Mouse (Mus musculus) heart, adult 18-20 months (tissue): ENCODE results near the gene Gjb3. TPM values are rescaled to one million over a fixed set of nuclear protein-coding genes. Genes with fewer than 3 reads are reported as not detected.

Source experiments
- DNase-seq, 2 experiments: peaks; one replicate each; pipeline ENCODE4 v3.0.0; 2021 to 2022; ENCODE audit warnings: mixed read lengths in 1 of 2
- long read RNA-seq, 2 experiments: library from polyadenylated mRNA; stranded (forward); transcript quantifications; one replicate each; pipeline ENCODE4 v2.0.0; 2021
- total RNA-seq, 2 experiments: library from RNA; stranded (reverse); gene quantifications; 2 replicates each; pipeline ENCODE4 v1.2.3; 2021

Gjb3 gene
- under 1 TPM; 0.15 to 0.23 TPM for total RNA-seq
- long read RNA-seq, experiment 1 = 0 reads
- long read RNA-seq, experiment 2 = 0 reads

DNA sequence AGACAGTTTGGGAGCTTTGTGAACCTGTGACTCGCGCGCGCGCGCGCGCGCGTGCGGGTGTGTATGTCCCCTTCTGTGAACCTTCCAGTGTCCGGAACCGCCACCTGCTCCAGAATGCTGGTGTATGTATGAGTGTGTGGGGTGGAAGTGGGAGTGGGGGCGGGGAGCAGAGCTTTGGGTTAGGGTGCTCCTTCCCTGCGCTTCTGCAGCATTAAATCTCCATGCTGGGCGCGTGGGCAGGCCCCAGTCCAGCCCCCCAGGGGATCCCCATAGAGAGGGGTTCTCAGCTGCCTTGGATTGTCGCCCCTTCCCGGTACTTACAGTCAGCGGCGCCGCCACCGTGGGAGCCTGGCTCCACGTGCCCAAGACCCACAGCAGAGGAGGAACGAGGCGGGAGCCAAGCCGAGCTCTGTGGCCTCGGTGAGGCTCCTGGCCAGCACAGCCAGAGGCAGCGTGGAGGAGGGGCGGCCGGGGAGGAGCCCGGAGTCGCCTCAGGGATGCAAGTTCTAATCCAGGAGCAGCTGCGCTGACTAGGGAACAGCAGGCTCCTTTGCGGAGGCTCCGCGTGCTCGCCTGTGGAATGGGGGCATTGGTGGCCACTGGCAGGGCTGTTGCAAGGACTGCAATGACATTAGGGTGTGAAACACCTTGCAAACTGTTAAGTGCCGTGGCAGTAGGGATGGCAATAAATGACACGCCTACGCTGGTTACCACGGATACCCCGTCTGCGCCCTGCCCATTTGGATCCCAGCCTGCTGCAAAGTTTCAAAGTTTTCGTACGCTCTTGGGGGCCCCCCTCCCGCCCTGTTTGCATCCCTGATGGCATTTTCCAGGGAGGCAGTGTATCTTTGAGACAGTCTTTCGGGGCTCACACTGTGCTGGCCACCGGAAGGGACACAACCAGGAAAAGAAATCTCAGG lies at the start of gene Gjb3:
Gjb3 (minus strand) TSS at position 664 of the 920 bp plus-strand sequence.
- DNase-seq = no peak

DNA sequence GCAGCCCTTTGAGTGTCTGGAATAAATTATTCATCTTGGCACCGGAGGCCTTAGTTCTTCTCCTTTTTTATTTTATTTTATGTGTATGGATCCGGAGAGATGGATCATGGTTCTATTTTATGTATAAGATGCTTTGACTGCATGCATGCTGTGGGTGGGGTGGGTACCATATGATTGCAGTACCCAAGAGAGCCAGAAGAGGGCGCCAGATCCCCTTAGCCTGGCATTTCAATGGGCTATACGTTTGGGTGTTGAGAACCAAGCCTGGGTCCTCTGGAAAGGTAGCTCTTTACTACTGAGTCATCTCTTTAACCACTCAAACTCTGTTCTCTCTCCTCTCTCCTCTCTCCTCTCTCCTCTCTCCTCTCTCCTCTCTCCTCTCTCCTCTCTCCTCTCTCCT lies 46.7 kb upstream of the Gjb3 start:
- peak in 1 of 2 experiments; percentile 15 for DNase-seq

DNA sequence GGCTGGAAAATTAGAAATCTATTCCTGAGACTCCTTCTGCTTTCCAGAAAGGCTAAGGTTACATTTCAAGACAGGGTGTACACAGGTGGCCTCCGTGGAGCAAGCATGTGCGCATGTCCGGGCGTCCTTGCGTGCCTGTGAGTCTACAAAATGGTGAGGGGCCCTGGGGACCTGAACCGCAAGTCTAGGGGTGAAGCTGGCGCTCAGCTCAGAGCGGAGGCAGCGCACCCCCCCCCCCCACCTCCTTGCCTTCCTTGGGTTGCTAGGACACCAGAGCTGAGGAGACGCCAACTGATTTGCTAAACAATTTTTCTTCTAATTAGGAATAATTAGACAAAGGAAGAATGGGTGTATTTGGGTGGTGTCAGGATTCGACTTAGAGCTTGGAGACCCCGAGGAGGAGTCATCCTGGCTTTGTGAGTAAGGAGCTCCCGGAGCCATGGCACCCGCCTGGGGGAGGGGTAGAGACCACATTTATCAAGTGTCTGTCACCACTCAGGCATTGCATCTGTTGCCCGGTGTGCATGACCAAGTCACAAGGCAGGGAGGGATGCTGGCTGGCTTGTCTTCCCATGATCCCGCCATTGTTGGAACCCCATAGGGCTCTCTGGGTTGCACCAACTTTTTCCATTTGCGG lies 45.0 kb upstream of the Gjb3 start:
- DNase-seq = no peak

DNA sequence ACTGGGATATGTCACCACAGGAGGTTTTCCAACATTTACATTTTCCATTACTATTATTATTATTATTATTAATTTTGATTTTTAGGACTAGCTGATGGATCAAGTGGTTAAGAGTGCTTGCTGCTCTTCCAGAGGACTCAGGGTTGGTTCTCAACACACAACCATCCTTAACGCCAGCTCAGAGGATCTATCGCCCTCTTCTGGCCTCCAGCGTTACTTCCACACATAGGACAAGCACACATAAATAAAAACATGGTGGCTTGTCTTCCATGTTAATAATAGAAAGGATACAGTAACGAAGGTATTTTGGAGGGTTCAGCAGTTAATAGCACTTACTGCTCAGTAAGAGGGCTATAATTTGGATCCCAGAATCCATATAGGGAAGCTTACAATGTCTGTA lies 44.0 kb upstream of the Gjb3 start:
- DNase-seq = no peak

DNA sequence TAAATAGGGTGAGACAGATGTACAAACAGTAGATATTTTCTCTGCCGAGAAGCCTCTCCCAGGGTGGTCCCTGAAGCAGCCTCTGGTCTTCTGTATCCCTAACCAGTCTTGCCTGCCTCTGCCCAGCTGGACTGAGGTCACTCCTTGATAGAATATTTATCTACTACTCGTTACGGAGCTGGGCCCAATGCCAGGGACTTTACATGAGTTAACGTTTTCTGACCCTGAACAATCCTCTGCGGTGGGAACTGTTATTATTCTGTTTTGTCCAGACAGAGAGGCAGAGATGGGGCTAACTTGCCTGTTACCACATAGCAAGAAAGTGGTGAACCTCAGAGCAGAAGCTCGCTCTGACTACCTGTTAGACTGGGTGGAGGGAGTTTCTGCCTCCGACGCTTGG lies 42.8 kb upstream of the Gjb3 start:
- DNase-seq = no peak

DNA sequence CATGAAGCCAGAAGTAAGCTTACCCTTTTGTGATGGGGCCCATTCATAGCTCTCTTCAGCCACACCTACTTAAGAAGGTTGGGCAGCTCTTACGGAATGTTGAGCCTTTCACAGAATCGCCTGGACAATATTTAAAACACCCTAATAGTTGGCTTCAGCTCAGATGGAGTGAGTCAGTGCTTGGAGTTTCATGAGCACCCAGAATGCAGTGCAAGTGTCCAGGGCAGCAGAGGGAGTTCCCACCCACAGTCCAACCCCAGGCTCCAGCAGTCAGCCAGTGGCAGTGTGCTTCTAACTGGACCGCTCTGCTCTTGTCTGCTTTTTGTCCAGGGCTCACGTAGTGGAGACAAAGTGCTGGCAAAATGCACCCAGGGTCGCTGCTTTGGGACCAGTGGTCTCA lies 40.9 kb upstream of the Gjb3 start:
- peak; percentile 42 to 67 for DNase-seq

DNA sequence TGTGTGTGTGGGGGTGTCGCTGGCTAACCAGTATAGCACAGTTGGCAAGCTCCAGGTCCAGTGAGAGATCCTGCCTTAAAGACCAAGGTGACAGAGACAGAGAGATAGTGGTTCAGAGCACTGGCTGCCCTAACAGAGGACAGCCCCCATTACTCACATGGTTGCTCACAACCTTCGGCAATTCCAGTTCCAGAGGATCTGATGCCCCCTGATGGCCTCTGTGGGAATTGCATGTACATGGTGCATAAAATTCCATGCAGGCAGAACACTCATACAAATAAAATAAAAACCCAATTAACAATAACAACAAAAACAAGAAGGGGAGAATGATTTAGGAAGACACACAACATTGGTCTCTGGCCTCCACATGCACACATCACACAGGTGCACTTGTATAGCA lies 39.8 kb upstream of the Gjb3 start:
- DNase-seq = no peak

DNA sequence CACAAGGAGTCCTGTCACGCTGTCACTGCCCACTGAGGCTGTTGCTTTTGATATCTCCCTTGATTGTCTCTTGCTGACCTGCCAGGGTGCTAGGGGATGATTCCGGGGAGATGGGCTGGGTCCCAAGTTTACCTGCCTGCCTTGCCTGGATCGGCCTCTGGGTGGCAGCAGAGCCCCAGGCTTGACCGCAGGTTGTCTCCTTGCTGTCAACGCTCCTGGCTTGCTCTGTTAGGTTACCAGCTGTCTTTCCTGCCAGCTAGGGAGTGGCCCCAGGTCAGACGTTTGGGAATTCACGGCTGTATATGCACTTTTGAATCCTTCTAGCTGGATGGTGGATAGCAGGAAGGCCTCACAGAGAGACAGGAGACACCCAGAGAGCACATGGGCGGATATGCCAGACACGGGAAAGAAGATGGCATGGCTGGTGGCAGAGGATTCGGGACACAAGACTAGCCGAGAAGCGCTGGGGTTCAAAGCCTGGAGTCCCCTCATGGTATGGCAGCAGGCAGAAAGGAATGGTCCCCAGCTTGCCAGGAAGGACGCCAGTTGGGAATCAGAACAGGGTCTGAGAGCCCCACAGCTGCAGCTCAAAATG lies 37.8 kb upstream of the Gjb3 start:
- DNase-seq = peak; percentile 17 to 80

DNA sequence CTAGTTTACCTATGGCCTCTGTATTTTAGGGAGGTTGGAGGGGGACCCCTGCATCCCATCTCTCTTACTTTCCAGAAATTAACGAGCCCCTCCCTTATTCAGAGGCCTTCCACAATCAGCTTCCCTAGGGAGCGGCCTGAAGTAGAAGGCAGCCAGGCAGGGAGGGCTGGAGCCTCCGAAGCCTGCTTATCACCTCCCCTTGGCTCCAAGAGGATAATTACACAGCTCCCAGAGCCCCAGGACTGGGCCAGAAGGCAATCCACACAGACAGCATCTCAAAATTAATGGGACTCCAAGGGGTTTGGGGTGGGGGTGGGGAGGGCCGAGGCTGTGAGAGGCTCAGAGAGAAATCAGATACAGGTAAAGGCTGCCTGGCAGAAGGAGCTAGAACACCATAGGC lies 35.2 kb upstream of the Gjb3 start:
- DNase-seq = no peak

DNA sequence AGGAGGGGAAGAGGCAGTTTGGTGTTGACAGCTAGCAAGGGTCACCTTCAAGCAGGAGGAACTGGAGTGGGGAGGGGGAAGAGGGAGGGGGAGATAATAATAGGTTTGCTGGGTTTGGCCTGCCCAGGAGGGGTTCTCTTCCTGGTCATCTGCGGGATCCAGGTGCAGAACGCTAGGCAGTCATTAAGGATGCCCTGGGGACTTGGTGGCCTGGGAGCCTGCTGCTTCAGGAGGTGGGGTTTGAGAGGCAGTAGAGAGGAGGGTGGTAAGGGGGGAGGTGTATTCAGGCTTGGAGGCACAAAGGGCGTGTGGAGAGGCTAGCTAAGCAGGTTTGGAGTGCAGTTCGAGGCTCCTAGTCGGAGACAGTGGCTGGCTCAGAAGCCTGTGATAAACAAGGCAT lies 34.8 kb upstream of the Gjb3 start:
- no peak for DNase-seq

DNA sequence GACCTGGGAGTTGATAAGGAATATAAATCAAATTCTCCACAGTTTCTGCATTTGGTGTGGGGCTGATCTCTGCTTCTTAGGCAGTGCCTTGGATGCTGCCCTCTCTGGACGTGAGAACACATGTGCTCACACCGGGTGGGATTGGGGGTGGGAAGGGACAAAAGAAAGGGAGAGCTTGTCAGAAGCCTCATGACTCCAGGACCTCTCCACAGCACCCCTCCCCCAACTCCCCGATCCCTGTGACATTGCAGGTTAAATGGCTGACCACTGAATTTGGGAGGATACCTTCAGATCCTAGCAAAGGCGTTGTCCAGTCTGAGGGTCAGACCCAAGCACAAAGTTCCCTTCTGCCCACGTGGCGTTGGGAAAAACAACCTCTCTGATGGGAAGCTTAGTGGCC lies 33.8 kb upstream of the Gjb3 start:
- DNase-seq = no peak

DNA sequence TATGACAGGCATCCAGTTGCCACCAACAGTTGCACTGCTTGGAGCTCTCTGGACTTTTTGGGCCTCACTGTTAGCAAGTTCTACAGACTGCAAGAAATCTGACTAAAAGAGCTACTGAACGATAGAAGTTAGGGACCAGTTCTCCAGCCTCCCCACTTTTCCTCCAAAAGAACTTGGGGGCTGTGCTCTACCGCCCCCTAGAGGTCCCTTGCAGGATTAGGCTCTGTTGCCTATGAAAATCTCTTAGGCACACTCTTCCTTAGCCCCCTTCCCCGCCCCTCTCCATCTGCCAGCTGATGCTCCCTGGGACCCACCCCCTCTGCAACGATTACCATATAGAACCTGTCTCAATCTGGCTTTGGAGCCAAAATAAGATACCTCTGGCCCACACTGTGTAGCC lies 32.7 kb upstream of the Gjb3 start:
- DNase-seq = no peak

DNA sequence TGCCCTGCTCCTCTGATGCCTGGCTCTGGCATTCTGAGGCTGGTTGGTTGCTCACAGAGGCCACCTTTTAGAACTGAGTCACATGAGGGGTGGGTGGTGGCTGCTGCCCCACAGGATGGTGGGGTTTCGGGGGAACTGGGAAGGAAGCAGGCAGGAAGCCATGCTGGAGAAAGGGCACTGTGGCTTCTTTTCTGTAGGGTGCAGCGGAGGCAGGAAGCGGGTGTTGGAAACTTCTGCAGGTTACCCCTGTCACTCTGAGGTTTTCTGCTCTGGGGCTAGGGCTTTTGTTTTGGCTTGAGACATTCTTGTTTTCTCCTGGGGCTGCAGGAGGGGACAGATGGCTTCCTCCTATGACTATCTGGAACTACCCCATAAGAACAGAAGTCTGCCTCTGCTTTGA lies 31.9 kb upstream of the Gjb3 start:
- no peak for DNase-seq

DNA sequence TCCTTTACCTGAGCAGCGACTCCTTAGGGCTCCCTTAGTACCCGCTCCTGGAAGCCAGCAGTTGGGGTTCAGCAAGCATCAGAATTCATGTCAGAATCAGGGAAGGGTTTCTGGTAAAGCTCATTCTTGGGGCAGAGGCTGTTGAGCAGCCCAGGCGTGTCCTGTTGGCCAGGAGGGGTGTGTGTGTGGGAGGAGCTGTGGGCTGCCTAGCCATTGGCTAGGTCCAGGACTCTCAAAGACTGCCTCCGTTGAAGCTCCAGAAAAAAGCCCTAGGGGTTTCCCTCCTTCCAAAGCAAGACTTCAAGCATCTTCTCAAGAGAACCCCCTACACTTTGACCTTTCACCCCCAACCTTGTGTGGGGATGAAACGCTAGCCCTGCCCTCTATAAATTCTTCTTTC lies 27.4 kb upstream of the Gjb3 start, which contains the start of gene Gjb5:
Gjb5 (minus strand) TSS at position 164 of the 400 bp plus-strand sequence.
- peak in 1 of 2 experiments; percentile 25 for DNase-seq

DNA sequence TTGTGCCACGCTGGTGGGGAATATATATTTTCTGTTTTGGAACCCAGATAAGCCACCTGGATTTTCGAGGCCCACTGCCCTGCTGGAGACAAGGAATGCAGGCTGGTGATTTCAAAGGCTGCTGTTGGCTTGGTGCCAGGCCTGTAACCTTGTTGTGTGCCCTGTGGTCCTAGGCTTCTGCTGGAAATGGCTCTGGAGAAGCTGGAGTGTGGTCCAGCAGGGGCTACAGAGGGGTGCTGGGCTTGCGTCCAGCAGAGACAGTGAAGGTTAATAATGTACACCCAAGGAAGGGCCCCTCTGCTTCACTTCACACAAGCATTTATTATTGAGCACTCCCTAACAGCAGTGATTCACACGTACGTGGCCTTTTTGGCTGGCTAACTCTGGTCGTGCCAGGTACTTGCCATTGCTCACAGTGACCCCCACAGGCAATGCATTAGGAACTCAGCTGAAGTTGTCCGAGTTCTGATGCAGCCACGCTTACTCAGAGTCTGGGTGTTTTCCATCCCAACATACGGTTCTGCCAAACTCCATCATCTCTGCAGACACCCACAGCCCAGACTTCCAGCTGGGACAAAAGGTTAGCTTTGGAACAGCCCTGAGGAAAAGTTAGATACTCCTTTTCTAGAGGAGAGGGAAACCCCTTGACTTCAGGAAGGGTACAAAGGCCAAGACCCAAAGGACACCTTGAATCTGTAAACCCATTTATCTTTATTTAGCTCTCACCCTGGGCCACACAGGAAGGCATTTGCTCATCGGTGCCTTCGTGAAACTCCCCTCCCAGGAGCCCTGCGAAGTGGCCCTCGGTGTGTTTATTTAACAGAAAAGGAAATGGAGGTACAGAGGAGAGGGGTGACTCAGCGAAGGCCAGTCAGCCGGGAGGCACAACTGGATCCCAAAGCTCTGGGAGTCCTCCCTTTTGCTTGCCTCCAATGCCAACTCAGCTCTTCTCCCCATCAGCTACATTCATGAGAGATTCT lies 24.2 kb upstream of the Gjb3 start:
- peak; percentile 9 to 24 for DNase-seq

DNA sequence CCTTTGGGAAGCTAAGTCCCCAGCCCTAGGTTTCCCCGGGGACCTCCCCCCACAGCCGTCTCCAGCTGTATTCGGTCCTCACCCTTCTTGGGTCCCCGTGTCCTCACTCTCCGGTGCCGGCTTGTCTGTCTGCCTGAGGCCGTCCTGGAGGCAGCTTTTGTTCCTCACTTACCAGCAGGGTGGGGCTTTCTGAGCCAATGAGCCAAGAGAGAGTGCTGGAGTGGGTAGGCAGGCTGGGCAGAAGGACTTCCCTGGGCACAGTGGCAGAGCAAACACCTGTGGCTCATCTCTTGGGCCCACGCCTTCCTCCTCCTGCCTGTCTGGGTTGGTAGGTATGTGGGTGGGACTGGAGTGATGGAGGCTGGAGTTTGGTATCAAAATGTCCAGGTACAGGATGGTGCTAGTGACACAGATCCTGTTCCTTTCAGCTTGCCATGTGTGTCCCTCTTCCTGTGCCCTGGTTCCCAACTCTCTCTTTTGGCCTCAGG lies 23.4 kb upstream of the Gjb3 start, which contains the start of gene Gjb4:
Gjb4 (minus strand) TSS at position 131 of the 488 bp plus-strand sequence.
- DNase-seq = no peak

DNA sequence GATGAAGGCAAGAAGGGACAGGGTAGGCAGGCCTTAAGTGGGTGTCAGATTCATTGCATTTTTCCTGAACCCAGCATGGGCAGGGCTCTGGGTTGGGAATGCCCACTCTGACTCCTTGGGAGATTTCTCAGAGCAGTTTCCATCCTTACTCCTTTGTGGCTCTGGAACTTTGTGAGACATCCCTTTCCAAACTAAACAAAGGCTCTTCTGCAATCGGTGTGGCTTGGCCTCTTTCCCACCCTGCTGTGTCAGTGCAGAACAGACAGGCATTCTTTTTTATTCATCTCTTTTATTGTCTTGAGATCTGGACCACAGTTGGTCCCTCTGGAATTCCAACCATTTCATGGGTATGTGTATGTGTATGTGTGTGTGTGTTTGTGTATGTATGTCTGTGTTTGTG lies 21.9 kb upstream of the Gjb3 start:
- DNase-seq = no peak

DNA sequence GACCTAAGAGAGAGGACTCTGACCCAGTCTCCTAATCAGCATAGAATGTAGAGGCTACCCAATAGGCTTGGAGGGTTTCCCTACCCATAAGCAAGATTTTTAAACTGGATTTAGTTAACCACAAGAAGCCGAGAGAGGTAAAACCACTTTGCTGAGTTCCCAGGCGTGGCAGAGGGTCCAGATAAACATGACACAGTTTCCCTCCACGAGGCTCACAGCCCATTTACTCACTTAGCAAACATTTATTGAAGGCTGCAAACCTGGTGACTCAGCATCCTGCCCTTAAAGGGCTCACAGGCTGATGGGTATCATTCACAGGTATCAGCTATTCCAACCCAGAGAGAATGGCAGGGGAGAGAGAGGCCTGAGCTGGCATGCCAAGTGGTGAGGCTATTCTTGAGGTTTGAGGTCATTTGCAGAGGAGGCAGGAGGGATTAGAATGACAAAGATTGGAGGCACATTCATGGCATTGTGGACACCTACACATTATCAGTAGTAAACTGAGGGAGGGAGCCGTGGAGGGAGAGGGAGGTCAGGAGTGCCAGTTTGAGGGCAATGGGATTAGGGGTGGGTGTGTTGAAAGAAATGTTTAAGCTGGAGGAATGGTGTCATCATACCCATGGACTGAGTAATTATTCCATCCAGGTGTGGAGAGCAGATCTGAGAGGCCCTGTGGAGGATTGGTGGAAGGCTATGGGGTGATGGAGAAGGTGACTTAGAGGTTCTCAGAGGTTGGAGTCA lies 19.1 kb upstream of the Gjb3 start:
- no peak for DNase-seq

DNA sequence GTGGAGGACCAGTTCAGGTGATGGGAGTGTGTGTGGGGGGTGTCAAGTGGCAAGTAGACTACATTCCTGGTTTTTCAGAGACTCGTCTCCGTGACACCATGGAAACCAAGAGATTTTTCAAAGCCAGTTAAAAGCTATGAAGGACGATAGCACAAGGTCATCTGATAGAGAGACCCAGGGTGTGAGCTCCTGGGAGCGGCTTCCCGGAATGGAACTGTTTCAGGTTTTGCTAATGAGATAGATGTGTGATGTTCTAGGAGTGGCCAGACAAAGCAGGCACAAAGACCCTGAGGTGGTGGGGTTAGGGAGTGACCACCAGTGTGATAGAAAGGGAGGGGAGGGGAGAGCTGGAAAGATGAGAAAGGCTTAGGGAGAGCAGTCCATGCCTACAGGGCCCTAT lies 14.4 kb upstream of the Gjb3 start:
- no peak for DNase-seq

DNA sequence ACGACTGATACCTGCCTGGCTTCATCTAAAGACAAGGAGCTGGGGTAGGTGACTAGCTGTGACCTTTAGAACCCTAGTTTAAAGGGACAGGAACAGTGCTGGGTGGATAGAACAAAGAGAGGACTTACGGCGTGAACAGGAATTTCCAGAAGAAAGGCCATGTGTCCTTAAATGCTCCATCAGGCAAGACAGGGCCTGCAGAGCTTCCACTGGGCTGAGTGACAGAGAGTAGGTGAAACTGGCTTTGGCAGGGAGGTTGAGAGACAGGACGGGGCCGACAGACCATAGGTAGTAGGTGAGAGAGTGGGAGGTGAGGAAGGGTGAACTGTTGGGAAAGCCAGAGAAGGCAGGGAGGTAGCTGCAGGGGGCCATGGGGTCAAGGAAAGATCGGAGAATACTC lies 10.7 kb upstream of the Gjb3 start:
- DNase-seq = no peak

DNA sequence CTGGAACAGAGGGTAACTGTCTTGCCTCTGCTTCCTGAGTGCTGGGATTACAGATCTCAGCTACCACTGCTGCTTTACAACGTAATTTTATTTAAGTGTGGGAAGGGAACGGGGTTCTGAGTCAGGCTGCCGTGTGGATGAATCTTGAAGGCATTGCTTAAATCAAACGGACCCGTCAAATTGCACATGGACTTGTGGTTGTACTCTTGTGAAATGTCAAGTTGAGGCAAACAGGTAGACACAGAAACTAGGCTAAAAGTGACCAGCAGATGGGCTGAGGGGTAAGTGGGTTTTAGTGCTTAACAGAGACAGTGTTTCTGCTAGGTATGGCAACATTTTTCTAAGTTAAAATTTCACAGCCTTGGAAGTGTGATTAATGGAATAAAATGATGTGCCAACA lies 7.0 kb upstream of the Gjb3 start:
- DNase-seq = no peak
